Mouse (Mus musculus): Measurements from ENCODE around the gene Tekt2. TPM values are rescaled to one million over a fixed set of nuclear protein-coding genes. Genes with fewer than 3 reads are reported as not detected.
A peak's percentile ranks its signal among the peaks of the same experiment; 100 is the strongest.

Tekt2 gene
- total RNA-seq (2021), result under 1 TPM in 1 of 2 experiments, not detected in 1; 0.64 TPM
- long read RNA-seq, experiment 1, result 0 reads
- long read RNA-seq, experiment 2, result 0 reads

GRCm38 (mm10) chr4:126325281-126325861 lies at the start of gene Tekt2:
TSS of gene Tekt2 (minus strand) at chr4:126325688.
- H3K4me3 ChIP-seq, result peak within 1 kb of the TSS; percentile 32
- no peak for TF ChIP-seq CTCF (IDR thresholded peaks at IDR 0.05)
- peak; percentile 53 for DNase-seq
- intact Hi-C loops (cut with DNase I), result no loop called here
- peak within 1 kb of the TSS; percentile 24; the same call in 1 of the 2 replicates for H3K27ac ChIP-seq

DNA sequence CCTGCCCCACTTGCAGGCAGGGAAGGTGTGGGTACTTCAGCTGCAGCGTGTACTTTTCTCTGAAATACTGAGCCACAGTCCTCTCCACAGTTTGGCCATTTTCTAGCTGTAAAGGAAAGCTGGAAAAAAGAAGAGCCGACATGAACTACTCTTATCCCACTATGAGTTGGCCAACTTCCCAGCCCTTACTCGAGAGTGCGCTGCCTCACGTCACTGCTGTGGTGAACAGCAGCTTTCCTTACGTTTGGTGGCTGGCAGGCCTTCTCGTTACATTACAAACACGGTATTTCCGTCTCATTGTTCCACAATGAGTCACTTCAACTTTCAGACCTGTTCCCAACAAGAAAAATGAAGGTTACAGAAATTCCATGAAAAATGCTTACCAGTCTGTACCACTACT lies 46.0 kb upstream of the Tekt2 start:
- intact Hi-C loops (cut with DNase I), result no loop called here
- Histone ChIP-seq H3K4me3 (no peak overlapping the region), H3K27ac (no peak overlapping the region)
- DNase-seq, result no peak
- no peak for TF ChIP-seq CTCF (IDR thresholded peaks at IDR 0.05)

GRCm38 (mm10) chr4:126360069-126360468 lies 34.6 kb upstream of the Tekt2 start:
- TF ChIP-seq CTCF (IDR thresholded peaks at IDR 0.05), result no peak
- H3K4me3 ChIP-seq, result no peak overlapping the region
- intact Hi-C loops (cut with DNase I), result no loop called here
- DNase-seq, result no peak
- no peak overlapping the region for H3K27ac ChIP-seq

DNA sequence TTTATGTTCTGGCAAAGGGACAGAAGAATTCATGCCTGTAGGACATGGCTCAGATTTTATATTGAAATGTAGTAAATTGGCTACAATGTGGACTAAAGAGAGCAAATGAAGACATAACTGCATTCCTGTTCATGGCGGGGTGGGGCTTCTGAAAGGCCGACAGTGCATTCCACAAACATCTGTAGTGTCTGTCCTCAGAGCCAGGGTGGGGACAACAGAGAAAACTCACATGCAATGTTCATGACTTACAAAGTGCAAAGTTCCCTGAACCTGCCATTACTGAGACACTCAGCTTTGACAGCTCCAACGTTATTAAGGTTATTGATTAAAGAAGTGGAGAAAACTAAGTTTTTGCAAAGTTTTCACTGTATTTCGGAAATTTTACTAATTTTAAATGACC lies 18.0 kb upstream of the Tekt2 start:
- no peak for TF ChIP-seq CTCF (IDR thresholded peaks at IDR 0.05)
- Histone ChIP-seq H3K27ac (no peak overlapping the region; the same call in 1 of the 2 replicates), H3K4me3 (no peak overlapping the region)
- intact Hi-C loops (cut with DNase I), result no loop called here
- DNase-seq, result peak; percentile 23

DNA sequence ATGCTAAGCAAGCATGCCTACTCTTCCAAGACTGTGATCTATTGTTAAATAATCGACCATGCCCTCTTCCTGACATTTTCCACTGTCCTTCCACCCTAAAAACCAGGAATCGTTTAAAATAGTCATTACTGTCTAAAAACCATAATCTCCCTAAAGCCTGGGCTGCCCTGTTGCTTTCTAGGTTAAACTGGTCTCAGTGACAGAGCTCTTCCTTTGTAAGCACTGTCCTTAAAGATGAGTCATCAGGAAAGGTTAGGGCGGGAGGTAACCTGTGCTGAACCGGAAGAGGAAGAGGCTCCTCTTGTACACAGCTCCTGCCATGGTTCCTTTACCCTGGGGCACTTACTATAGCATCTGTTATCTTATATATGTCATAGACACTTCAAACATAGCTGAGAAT lies 14.0 kb upstream of the Tekt2 start:
- no peak for TF ChIP-seq CTCF (IDR thresholded peaks at IDR 0.05)
- intact Hi-C loops (cut with DNase I), result no loop called here
- no peak for DNase-seq
- H3K27ac ChIP-seq, result no peak overlapping the region
- no peak overlapping the region for H3K4me3 ChIP-seq

- TF ChIP-seq CTCF (IDR thresholded peaks at IDR 0.05), result peak; percentile 38; the same call in 1 of the 2 replicates
- no peak overlapping the region for H3K27ac ChIP-seq
- no peak overlapping the region for H3K4me3 ChIP-seq
- intact Hi-C loops (cut with DNase I), result no loop called here
- no peak for DNase-seq
Observed at GRCm38 (mm10) chr4:126332358-126332757, 6.9 kb upstream of the Tekt2 start.

DNA sequence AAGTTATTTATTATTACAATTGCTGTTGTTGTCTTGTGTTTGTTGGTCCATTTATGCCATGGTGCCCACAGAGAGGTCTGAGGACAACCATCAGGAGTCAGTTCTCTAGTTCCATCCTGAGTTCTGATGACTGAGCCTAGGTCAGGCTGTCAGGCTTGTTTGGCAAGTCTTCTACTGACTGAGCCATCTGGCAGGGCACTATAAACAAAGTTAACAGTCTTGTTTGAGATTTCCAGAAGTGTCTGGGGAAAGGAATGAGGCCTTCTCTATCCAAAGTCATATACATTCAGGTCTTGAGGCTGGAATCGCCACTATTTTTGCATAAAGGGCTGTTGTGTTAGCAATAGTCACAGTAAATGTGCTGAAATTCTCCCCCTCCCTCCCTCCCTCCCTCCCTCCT lies 6.3 kb upstream of the Tekt2 start:
- no peak for DNase-seq
- H3K4me3 ChIP-seq, result no peak overlapping the region
- intact Hi-C loops (cut with DNase I), result no loop called here
- no peak overlapping the region for H3K27ac ChIP-seq
- no peak for TF ChIP-seq CTCF (IDR thresholded peaks at IDR 0.05)

DNA sequence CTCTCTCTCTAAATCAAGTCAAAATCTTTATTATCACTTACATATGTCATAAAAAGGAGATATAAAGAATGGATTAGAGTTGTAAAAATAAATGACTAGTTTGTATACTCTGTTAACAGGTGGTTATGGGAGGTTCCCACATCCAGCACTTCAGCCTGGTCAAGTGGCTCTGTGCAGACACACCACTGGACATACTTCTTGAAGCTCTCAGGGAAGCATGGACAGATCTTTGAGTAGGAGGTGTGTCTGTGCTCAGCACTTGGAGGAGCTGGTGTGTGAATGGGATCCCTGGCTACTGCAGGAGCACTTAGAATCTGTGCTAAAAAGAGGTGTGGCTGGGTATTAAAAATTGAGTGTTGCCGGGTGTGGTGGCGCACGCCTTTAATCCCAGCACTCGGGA lies 4.8 kb upstream of the Tekt2 start:
- DNase-seq, result no peak
- no peak for TF ChIP-seq CTCF (IDR thresholded peaks at IDR 0.05)
- H3K27ac ChIP-seq, result no peak overlapping the region
- intact Hi-C loops (cut with DNase I), result no loop called here
- no peak overlapping the region for H3K4me3 ChIP-seq

DNA sequence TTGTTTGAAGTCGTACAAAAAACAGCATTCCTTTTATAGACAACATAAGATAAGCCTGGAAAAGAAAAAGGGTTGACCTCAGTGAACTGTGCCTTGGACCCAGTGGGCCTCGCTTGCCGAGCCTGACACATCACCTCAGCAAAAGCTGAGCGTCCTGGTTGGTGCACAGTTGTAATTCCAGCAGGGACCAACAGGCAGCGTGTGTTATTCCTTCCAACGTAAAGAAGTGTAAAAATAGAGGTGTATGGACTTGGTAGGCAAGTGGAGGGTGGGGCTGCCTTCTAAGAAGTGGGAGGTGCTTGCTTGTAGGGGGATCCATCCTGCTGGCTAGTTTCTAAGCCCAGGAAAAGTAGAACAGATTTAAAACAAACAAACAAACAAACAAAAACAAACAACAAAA lies 548 bp upstream of the Tekt2 start:
- intact Hi-C loops (cut with DNase I), result no loop called here
- 0 out of 2 replicates have a peak, but pooled peaks have one; percentile 4 for TF ChIP-seq CTCF (IDR thresholded peaks at IDR 0.05)

DNA sequence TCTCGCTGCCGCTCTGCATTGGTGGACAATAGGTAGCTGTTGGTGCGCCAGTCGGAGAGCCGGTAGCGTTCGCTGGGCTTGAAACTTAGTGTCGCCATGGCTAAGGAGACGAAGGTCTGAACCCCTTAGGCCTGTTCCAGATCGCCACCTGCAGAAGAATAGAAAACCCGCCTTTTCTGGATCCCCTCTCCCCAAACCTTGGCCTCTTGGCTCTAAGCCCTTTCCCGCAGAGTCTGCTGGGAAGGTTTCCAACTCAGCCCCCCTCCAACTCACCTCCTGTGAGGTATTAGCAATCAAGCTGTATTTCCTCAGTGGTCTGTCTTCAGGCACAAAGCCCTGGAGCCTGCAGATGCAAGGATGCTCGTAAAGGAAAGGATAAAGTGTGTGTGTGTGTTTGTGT lies 627 bp downstream of the Tekt2 start:
- TF ChIP-seq CTCF (IDR thresholded peaks at IDR 0.05), result no peak
- intact Hi-C loops (cut with DNase I), result no loop called here
- Histone ChIP-seq H3K4me3 (no peak overlapping the region; the same call in 1 of the 2 replicates), H3K27ac (peak overlapping the region; percentile 16; the same call in 1 of the 2 replicates)
- DNase-seq, result no peak

More for the DNA sequence above, 548 bp upstream of the Tekt2 start:
- DNase-seq, result no peak
- Histone ChIP-seq H3K4me3 (no peak overlapping the region), H3K27ac (no peak overlapping the region)

GRCm38 (mm10) chr4:126322646-126323045 lies 2.8 kb downstream of the Tekt2 start:
- Histone ChIP-seq H3K4me3 (no peak overlapping the region), H3K27ac (no peak overlapping the region)
- no peak for DNase-seq
- intact Hi-C loops (cut with DNase I), result no loop called here
- no peak for TF ChIP-seq CTCF (IDR thresholded peaks at IDR 0.05)

- DNase-seq, result no peak
- intact Hi-C loops (cut with DNase I), result no loop called here
- H3K4me3 ChIP-seq, result peak overlapping the region; percentile 85
Observed at GRCm38 (mm10) chr4:126321854-126322511, 3.5 kb downstream of the Tekt2 start.

GRCm38 (mm10) chr4:126321111-126321853 lies 4.2 kb downstream of the Tekt2 start, which contains the start of gene Adprhl2:
TSS of gene Adprhl2 (minus strand) at chr4:126321703.
- intact Hi-C loops (cut with DNase I), result no loop called here
- peak; percentile 99 for DNase-seq
- peak within 1 kb of the TSS; percentile 95 for H3K27ac ChIP-seq
- no peak for TF ChIP-seq CTCF (IDR thresholded peaks at IDR 0.05)
- peak within 1 kb of the TSS; percentile 85 for H3K4me3 ChIP-seq

More at GRCm38 (mm10) chr4:126321854-126322511, 3.5 kb downstream of the Tekt2 start:
- peak overlapping the region; percentile 95 for H3K27ac ChIP-seq
- TF ChIP-seq CTCF (IDR thresholded peaks at IDR 0.05), result no peak

Measured in gastrocnemius, adult 2 months (tissue).